Comparison of ENCODE assay signal across 8 mouse cellular contexts in the genomic region with DNA sequence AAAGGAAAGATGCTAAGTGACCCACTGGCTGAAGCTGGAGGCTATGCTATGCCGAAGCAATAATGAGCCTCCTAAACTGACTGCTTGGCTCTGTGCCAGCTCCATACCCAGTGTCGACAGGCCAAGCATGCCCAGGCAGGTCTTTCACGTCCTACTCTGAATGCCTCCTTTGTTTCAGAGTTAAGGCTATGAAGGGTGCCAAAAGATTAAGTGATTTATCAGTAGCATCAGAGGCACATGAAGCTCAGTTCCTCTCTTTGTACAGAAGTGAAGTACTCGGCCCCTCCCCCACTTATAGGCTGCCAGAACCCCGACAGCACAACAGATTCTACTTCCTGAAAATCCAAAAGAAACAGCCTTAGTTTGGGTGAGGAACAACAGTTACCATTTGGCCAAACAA. TPM values are rescaled to one million over a fixed set of nuclear protein-coding genes. Genes with fewer than 3 reads are reported as not detected.
DNase-seq lines count a peak whose midpoint lies in the region; ATAC-seq lines count a peak whose summit lies in the region.

No protein-coding gene starts in this region.

- WGBS in forebrain, embryonic 10.5 days = 45% methylated on average over 5 of the region's 5 CpGs
- WGBS in hindbrain, embryonic 12.5 days = 18% methylated on average over 5 of the region's 5 CpGs
- WGBS in neural tube, embryonic 11.5 days = 19% methylated on average over 5 of the region's 5 CpGs

- H3K9ac ChIP-seq in hindbrain, embryonic 12.5 days = no peak overlapping the region
- no peak overlapping the region for H3K9ac ChIP-seq in neural tube, embryonic 11.5 days (ENCODE audit: low read length)

- peaks cover 3% of the 10 kb centered on the region for H3K9me3 ChIP-seq in forebrain, embryonic 10.5 days
- H3K9me3 ChIP-seq in hindbrain, embryonic 12.5 days (replicated peaks) = 0 out of 2 replicates have a peak, but pooled peaks cover 2% of the 10 kb centered on the region
- no peaks in the 10 kb centered on the region for H3K9me3 ChIP-seq in neural tube, embryonic 11.5 days (ENCODE audit: control insufficient read depth, low read length)

- peak; percentile 43 for DNase-seq in adrenal gland, postnatal 14 days
- no peak for DNase-seq in adrenal gland, postnatal 25 days
- peak; percentile 60 for DNase-seq in ES-CJ7 (ENCODE audit: low read depth, low spot score)
- no peak for DNase-seq in forebrain, embryonic 10.5 days (ENCODE audit: extremely low spot score, low spot score)
- peak; percentile 44 for DNase-seq in liver
- DNase-seq in neural tube, embryonic 11.5 days (ENCODE audit: low spot score) = peak; percentile 75
- no peak for DNase-seq in frontal cortex, postnatal 14 days (ENCODE audit: low spot score in 2 of 2)

- peaks cover 35% of the 10 kb centered on the region for H3K36me3 ChIP-seq in forebrain, embryonic 10.5 days (replicated peaks)
- H3K36me3 ChIP-seq in hindbrain, embryonic 12.5 days = 0 out of 2 replicates have a peak, but pooled peaks cover 5% of the 10 kb centered on the region
- H3K36me3 ChIP-seq in neural tube, embryonic 11.5 days (ENCODE audit: control insufficient read depth, insufficient read depth, low read length) = no peaks in the 10 kb centered on the region; the same call in 1 of the 2 replicates

- peak overlapping the region; percentile 74 for H3K27ac ChIP-seq in forebrain, embryonic 10.5 days
- peak overlapping the region; percentile 71 for H3K27ac ChIP-seq in hindbrain, embryonic 12.5 days
- peak overlapping the region; percentile 61; the same call in 1 of the 2 replicates for H3K27ac ChIP-seq in neural tube, embryonic 11.5 days (ENCODE audit: low read depth, low read length)

- no peak overlapping the region for H3K4me2 ChIP-seq in hindbrain, embryonic 12.5 days (replicated peaks)
- no peak overlapping the region for H3K4me2 ChIP-seq in neural tube, embryonic 11.5 days (ENCODE audit: low read depth)

- no peak overlapping the region; the same call in 1 of the 2 replicates for H3K4me3 ChIP-seq in forebrain, embryonic 10.5 days
- H3K4me3 ChIP-seq in hindbrain, embryonic 12.5 days = no peak overlapping the region
- no peak overlapping the region for H3K4me3 ChIP-seq in neural tube, embryonic 11.5 days (ENCODE audit: low read depth, low read length)

- ATAC-seq in hindbrain, embryonic 12.5 days (ENCODE audit: low FRiP score) = peak; percentile 79
- ATAC-seq in neural tube, embryonic 11.5 days (ENCODE audit: insufficient read depth, low FRiP score, low TSS enrichment) = peak; percentile 69

- H3K4me1 ChIP-seq in forebrain, embryonic 10.5 days = peaks cover 36% of the 10 kb centered on the region
- peaks cover 26% of the 10 kb centered on the region for H3K4me1 ChIP-seq in hindbrain, embryonic 12.5 days
- peaks cover 10% of the 10 kb centered on the region for H3K4me1 ChIP-seq in neural tube, embryonic 11.5 days (ENCODE audit: control insufficient read depth, insufficient read depth, low read length)

- no peaks in the 10 kb centered on the region for H3K27me3 ChIP-seq in forebrain, embryonic 10.5 days (ENCODE audit: poor library complexity, severe bottlenecking)
- H3K27me3 ChIP-seq in hindbrain, embryonic 12.5 days = no peaks in the 10 kb centered on the region
- no peaks in the 10 kb centered on the region for H3K27me3 ChIP-seq in neural tube, embryonic 11.5 days (ENCODE audit: control insufficient read depth, insufficient read depth, low read length)

RNA-seq across cellular contexts. Expression of a gene that starts 3.2 kb away (rescaled TPM):
- total RNA-seq in adrenal gland, postnatal 14 days (2021) = 16.0 TPM in 2 replicates
- 6.4 and 7.5 TPM in 2 replicates for total RNA-seq in adrenal gland, postnatal 25 days (2021)
- polyA plus RNA-seq in forebrain, embryonic 10.5 days (2016; fragmentation: Nextera tagmentation; extraction: Ambion mirVana) = 124 and 126 TPM in 2 replicates
- polyA plus RNA-seq in hindbrain, embryonic 12.5 days (2016; fragmentation: Nextera tagmentation; extraction: Ambion mirVana) = 58.5 and 62.6 TPM in 2 replicates
- 96.7 and 103 TPM in 2 replicates for polyA plus RNA-seq in neural tube, embryonic 11.5 days (2014; fragmentation: Nextera tagmentation; extraction: Ambion mirVana)

RNA-seq across cellular contexts. Expression of a gene that starts 6.3 kb away (rescaled TPM):
- total RNA-seq in adrenal gland, postnatal 14 days (2021) = 13.8 and 14.4 TPM in 2 replicates
- total RNA-seq in adrenal gland, postnatal 25 days (2021) = 5.3 and 7.2 TPM in 2 replicates
- 17.6 and 18.3 TPM in 2 replicates for polyA plus RNA-seq in forebrain, embryonic 10.5 days (2016; fragmentation: Nextera tagmentation; extraction: Ambion mirVana)
- 13.9 and 16.7 TPM in 2 replicates for polyA plus RNA-seq in hindbrain, embryonic 12.5 days (2016; fragmentation: Nextera tagmentation; extraction: Ambion mirVana)
- 15.6 and 15.7 TPM in 2 replicates for polyA plus RNA-seq in neural tube, embryonic 11.5 days (2014; fragmentation: Nextera tagmentation; extraction: Ambion mirVana)

Comparison
In these comparisons a context has a peak if more than half of its experiments do, and no peak if none do; other contexts are left out.
1. DNase-seq: peak in adrenal gland, postnatal 14 days (single experiment), ES-CJ7 (single experiment), liver (single experiment) and neural tube, embryonic 11.5 days (single experiment); none in adrenal gland, postnatal 25 days (single experiment), forebrain, embryonic 10.5 days (single experiment) and frontal cortex, postnatal 14 days (0 of 2).
2. Peak in every context shown above with its lines, with median percentiles within 50 percentile points of each other: H3K27ac ChIP-seq.